Mouse (Mus musculus) liver, adult 2 months (tissue): ENCODE data around the gene Gm28845.

Experiments
- CTCF ChIP-seq: fragments of 200-500 bp; IDR thresholded peaks from 2 replicates; pipeline ENCODE4 v1.5.1; 2011; ENCODE audit warnings: low read depth, low read length, control low read depth
- POLR2A ChIP-seq: fragments of 200-500 bp; IDR thresholded peaks from 2 replicates; pipeline ENCODE4 v1.6.1; 2011; ENCODE audit warnings: low read length, control low read depth; ENCODE audit not compliant: insufficient read depth; ENCODE audit errors: extremely low read depth

DNA sequence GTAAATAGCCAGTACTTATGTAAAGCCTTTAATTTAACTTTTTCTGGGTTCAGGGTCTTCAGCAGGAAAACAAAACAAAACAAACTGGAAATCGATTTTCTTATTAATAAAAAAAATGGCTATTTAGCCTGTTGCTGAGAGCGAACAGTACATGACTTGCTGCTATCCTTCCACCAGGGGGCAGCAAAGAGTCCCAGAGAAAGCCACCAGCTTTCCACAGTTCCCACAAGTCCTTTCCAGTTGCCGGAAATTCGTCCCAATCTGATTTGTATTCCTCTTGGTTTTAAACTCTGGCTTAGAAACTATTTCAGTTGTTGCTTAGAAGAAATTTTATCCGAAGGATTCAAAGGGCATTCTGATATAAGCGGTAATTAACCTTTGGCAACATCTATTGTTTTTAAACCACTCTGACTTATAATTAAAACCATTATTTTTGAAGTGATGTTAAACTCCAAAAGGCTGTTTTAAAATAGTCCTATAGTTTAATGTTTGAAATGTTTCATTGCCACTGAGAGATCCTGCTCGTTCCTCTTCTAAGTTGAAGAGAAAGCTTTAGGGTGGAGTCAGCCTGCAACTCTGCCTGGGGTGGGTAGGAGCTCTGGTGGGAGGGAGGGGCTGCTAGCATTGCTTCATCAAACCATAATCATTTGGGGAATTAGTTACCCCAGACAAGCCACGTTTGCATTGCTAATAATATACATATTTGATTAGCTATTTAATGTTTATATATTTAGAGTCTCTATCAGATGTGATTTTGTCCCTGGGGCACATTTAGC, 7.1 kb downstream of the Gm28845 start:
- peak; percentile 71 for TF ChIP-seq CTCF
- TF ChIP-seq POLR2A, result no peak
